Mouse (Mus musculus): ENCODE data around the gene Clpsl2.

- TF ChIP-seq GATA1 (IDR thresholded peaks at IDR 0.05; ENCODE audit: borderline replicate concordance, low read length), result no peak
- TF ChIP-seq FLI1 (IDR thresholded peaks at IDR 0.05; ENCODE audit: low read length), result no peak
Measured at GRCm38 (mm10) chr17:28511616-28512541, 37.3 kb upstream of the Clpsl2 start.
